Mouse (Mus musculus) small intestine, adult 2 months (tissue): Measurements from ENCODE around the gene Anxa5. TPM values are rescaled to one million over a fixed set of nuclear protein-coding genes. Genes with fewer than 3 reads are reported as not detected.

Source experiments
- H3K27ac ChIP-seq: fragments of 200-500 bp; 2 replicates; pipeline ENCODE4 v1.5.1; 2012; ENCODE audit warnings: low read depth, low read length, control low read depth, inconsistent platforms; ENCODE audit not compliant: insufficient read depth
- H3K27me3 ChIP-seq: fragments of 200-500 bp; 2 replicates; pipeline ENCODE4 v1.6.1; 2012; ENCODE audit warnings: mild to moderate bottlenecking, moderate library complexity, low read length, inconsistent platforms; ENCODE audit not compliant: control insufficient read depth, insufficient read depth
- H3K36me3 ChIP-seq: fragments of 200-500 bp; 2 replicates; pipeline ENCODE4 v1.6.1; 2012; ENCODE audit warnings: mild to moderate bottlenecking, low read length, control low read depth, inconsistent platforms; ENCODE audit not compliant: control insufficient read depth, insufficient read depth
- H3K4me1 ChIP-seq: fragments of 200-500 bp; 2 replicates; pipeline ENCODE4 v1.6.1; 2012; ENCODE audit warnings: low read length, inconsistent platforms, mixed read lengths; ENCODE audit not compliant: control insufficient read depth, insufficient read depth, insufficient read length
- H3K4me3 ChIP-seq: fragments of 200-500 bp; 2 replicates; pipeline ENCODE4 v1.5.1; 2012; ENCODE audit warnings: low read depth, mild to moderate bottlenecking, control low read depth, inconsistent platforms, low read length, moderate library complexity
- CTCF ChIP-seq: fragments of 200-500 bp; IDR thresholded peaks from 2 replicates; pipeline ENCODE4 v1.5.1; 2012; ENCODE audit warnings: low read depth, mild to moderate bottlenecking, control low read depth, inconsistent platforms, low read length, moderate library complexity, mixed read lengths; ENCODE audit not compliant: insufficient replicate concordance, insufficient read length; ENCODE audit errors: extremely low read depth
- POLR2A ChIP-seq: fragments of 200-500 bp; IDR thresholded peaks from 2 replicates; pipeline ENCODE4 v1.6.1; 2012; ENCODE audit warnings: low read depth, mild to moderate bottlenecking, control low read depth, inconsistent platforms, low read length, moderate library complexity
- WGBS: fragments of 180-500 bp; shearing (Covaris S2); methylation state at CpG from one replicate; pipeline ENCODE4 v1.1.7; 2018; 5-methylcytosine and 5-hydroxymethylcytosine counted together
- polyA plus RNA-seq: library from polyadenylated mRNA; depleted of rRNA; stranded (reverse); fragments of >200 nt; gene quantifications from 2 replicates; pipeline ENCODE4 v1.2.3, GENCODE M21; 2012; rRNA removed

Gene Anxa5
- polyA plus RNA-seq, 1 experiment, result 122 TPM

- Histone ChIP-seq H3K27ac (no peak overlapping the region), H3K4me1 (no peaks in the 10 kb centered on the region), H3K27me3 (no peaks in the 10 kb centered on the region), H3K4me3 (no peak overlapping the region), H3K36me3 (no peaks in the 10 kb centered on the region)
- 59% methylated on average over 2 of the region's 2 CpGs for WGBS
- no peak for TF ChIP-seq CTCF
- no peak for TF ChIP-seq POLR2A
Observed at GRCm38 (mm10) chr3:36409456-36409855, 66.2 kb downstream of the Anxa5 start.

- 94% methylated on average over 5 of the region's 5 CpGs for whole genome bisulfite sequencing
Observed at GRCm38 (mm10) chr3:36406967-36407366, 68.7 kb downstream of the Anxa5 start.

GRCm38 (mm10) chr3:36406340-36406739, 69.4 kb downstream of the Anxa5 start:
- Histone ChIP-seq H3K36me3 (no peaks in the 10 kb centered on the region), H3K4me3 (no peak overlapping the region), H3K27me3 (no peaks in the 10 kb centered on the region), H3K4me1 (no peaks in the 10 kb centered on the region), H3K27ac (no peak overlapping the region)
- TF ChIP-seq CTCF, result no peak
- no peak for TF ChIP-seq POLR2A
- WGBS, result 56% methylated on average over 2 of the region's 2 CpGs

More at GRCm38 (mm10) chr3:36406967-36407366, 68.7 kb downstream of the Anxa5 start:
- no peaks in the 10 kb centered on the region for H3K4me1 ChIP-seq
- no peaks in the 10 kb centered on the region for H3K36me3 ChIP-seq
- TF ChIP-seq POLR2A (no peak), CTCF (no peak)
- H3K27me3 ChIP-seq, result no peaks in the 10 kb centered on the region
- H3K4me3 ChIP-seq, result no peak overlapping the region
- no peak overlapping the region for H3K27ac ChIP-seq

- Histone ChIP-seq H3K36me3 (no peaks in the 10 kb centered on the region), H3K4me1 (no peaks in the 10 kb centered on the region), H3K27me3 (no peaks in the 10 kb centered on the region), H3K27ac (no peak overlapping the region), H3K4me3 (no peak overlapping the region)
- WGBS, result 65% methylated on average over 2 of the region's 2 CpGs
- TF ChIP-seq CTCF (no peak), POLR2A (no peak)
Observed at GRCm38 (mm10) chr3:36401900-36402299, 73.8 kb downstream of the Anxa5 start.

- no peaks in the 10 kb centered on the region for H3K4me1 ChIP-seq
- no peak overlapping the region for H3K27ac ChIP-seq
- 67% methylated on average over 10 of the region's 10 CpGs for WGBS
- no peaks in the 10 kb centered on the region for H3K27me3 ChIP-seq
- no peaks in the 10 kb centered on the region for H3K36me3 ChIP-seq
- no peak overlapping the region for H3K4me3 ChIP-seq
- no peak for TF ChIP-seq CTCF
- no peak for TF ChIP-seq POLR2A
Observed at GRCm38 (mm10) chr3:36400657-36401056, 75.0 kb downstream of the Anxa5 start.

Other genes starting within 250 kb of the Anxa5 start
- 0.29 and 0.41 TPM in 2 replicates for gene 1810062G17Rik, start within 50 bp of the Anxa5 start, polyA plus RNA-seq
- 0.09 TPM in 1 of 2 replicates, not detected in the other for gene Gm11549, start 45.9 kb upstream of the Anxa5 start, polyA plus RNA-seq
- gene Exosc9, start 76.7 kb upstream of the Anxa5 start, polyA plus RNA-seq, result 2.1 and 3.9 TPM in 2 replicates
- 23.9 and 52.2 TPM in 2 replicates for gene Ccna2, start 96.3 kb upstream of the Anxa5 start, polyA plus RNA-seq
- gene Bbs7, start 137.6 kb upstream of the Anxa5 start, polyA plus RNA-seq, result 0.18 and 0.24 TPM in 2 replicates
- 0.67 and 0.72 TPM in 2 replicates for gene Trpc3, start 214.3 kb upstream of the Anxa5 start, polyA plus RNA-seq